Mouse (Mus musculus): ENCODE results near the gene Stac.

Stac gene

GRCm38 (mm10) chr9:111689680-111690483 is at the start of gene Stac:
TSS of gene Stac (minus strand) at chr9:111690348.
- WGBS = 3% methylated on average over 62 of the region's 64 CpGs

- 66% methylated on average over 10 of the region's 10 CpGs for WGBS
Measured at GRCm38 (mm10) chr9:111739431-111740245, 49.5 kb upstream of the Stac start.

- WGBS = 75% methylated on average over 3 of the region's 3 CpGs
Measured at GRCm38 (mm10) chr9:111739026-111739425, 48.9 kb upstream of the Stac start.

- 95% methylated on average over 2 of the region's 2 CpGs for WGBS
Measured at GRCm38 (mm10) chr9:111737796-111738195, 47.6 kb upstream of the Stac start.

GRCm38 (mm10) chr9:111735931-111736330 is 45.8 kb upstream of the Stac start:
- WGBS = 80% methylated on average over 3 of the region's 3 CpGs

- 81% methylated on average over 9 of the region's 9 CpGs for WGBS
Measured at GRCm38 (mm10) chr9:111731939-111732670, 42.0 kb upstream of the Stac start.

GRCm38 (mm10) chr9:111724981-111725593 is 34.9 kb upstream of the Stac start:
- WGBS = 61% methylated on average over 5 of the region's 5 CpGs

- WGBS = 62% methylated on average over 3 of the region's 3 CpGs
Measured at GRCm38 (mm10) chr9:111714457-111714856, 24.3 kb upstream of the Stac start.

GRCm38 (mm10) chr9:111700101-111700500 is 10.0 kb upstream of the Stac start:
- WGBS = 74% methylated on average over 2 of the region's 2 CpGs

GRCm38 (mm10) chr9:111690484-111690855 is 322 bp upstream of the Stac start:
- WGBS = 14% methylated on average over 6 of the region's 6 CpGs

- 32% methylated on average over 11 of the region's 11 CpGs for WGBS
Measured at GRCm38 (mm10) chr9:111689146-111689545, 1.0 kb downstream of the Stac start.

GRCm38 (mm10) chr9:111684170-111684569 is 6.0 kb downstream of the Stac start:
- WGBS = 70% methylated on average over 2 of the region's 2 CpGs

GRCm38 (mm10) chr9:111679516-111679915 is 10.6 kb downstream of the Stac start:
- WGBS = 11% methylated on average over 2 of the region's 2 CpGs

GRCm38 (mm10) chr9:111669816-111670215 is 20.3 kb downstream of the Stac start:
- 77% methylated on average over 6 of the region's 6 CpGs for WGBS

GRCm38 (mm10) chr9:111655066-111655465 is 35.1 kb downstream of the Stac start:
- 96% methylated on average over 4 of the region's 4 CpGs for WGBS

GRCm38 (mm10) chr9:111644228-111644627 is 45.9 kb downstream of the Stac start:
- WGBS = 84% methylated on average over 4 of the region's 4 CpGs

- WGBS = 66% methylated on average over 5 of the region's 5 CpGs
Measured at GRCm38 (mm10) chr9:111643369-111643768, 46.8 kb downstream of the Stac start.

GRCm38 (mm10) chr9:111637641-111638040 is 52.5 kb downstream of the Stac start:
- WGBS = 67% methylated on average over 2 of the region's 2 CpGs

GRCm38 (mm10) chr9:111632833-111633232 is 57.3 kb downstream of the Stac start:
- 35% methylated on average over 4 of the region's 4 CpGs for WGBS

- WGBS = 74% methylated on average over 2 of the region's 2 CpGs
Measured at GRCm38 (mm10) chr9:111621191-111621590, 69.0 kb downstream of the Stac start.

GRCm38 (mm10) chr9:111611341-111611740 is 78.8 kb downstream of the Stac start:
- WGBS = 93% methylated on average over 3 of the region's 3 CpGs

GRCm38 (mm10) chr9:111608762-111609161 is 81.4 kb downstream of the Stac start:
- 68% methylated on average over 6 of the region's 6 CpGs for WGBS

Measured in cerebral cortex, adult 2 months (tissue).